Mouse (Mus musculus) liver (tissue): Measurements from ENCODE around the gene Edn2.
A peak's percentile ranks its signal among the peaks of the same experiment; 100 is the strongest.

Source experiments
- DNase-seq: peaks from one replicate; pipeline ENCODE4 v3.0.0-alpha.2; 2020; ENCODE audit warnings: mixed read lengths

Edn2 gene

GRCm38 (mm10) chr4:120158714-120159310 is 2.2 kb upstream of the Edn2 start:
- DNase-seq, result no peak

GRCm38 (mm10) chr4:120162586-120162985 is 1.6 kb downstream of the Edn2 start:
- no peak for DNase-seq

- DNase-seq, result peak; percentile 36
Observed at GRCm38 (mm10) chr4:120163242-120163641, 2.2 kb downstream of the Edn2 start.

- DNase-seq, result no peak
Observed at GRCm38 (mm10) chr4:120164316-120164715, 3.3 kb downstream of the Edn2 start.

GRCm38 (mm10) chr4:120167778-120168177 is 6.8 kb downstream of the Edn2 start:
- DNase-seq, result no peak

- no peak for DNase-seq
Observed at GRCm38 (mm10) chr4:120168346-120168745, 7.3 kb downstream of the Edn2 start.

- DNase-seq, result no peak
Observed at GRCm38 (mm10) chr4:120170387-120170936, 9.5 kb downstream of the Edn2 start.

- peak; percentile 24 for DNase-seq
Observed at GRCm38 (mm10) chr4:120172050-120172684, 11.2 kb downstream of the Edn2 start.

GRCm38 (mm10) chr4:120179123-120179522 is 18.1 kb downstream of the Edn2 start:
- DNase-seq, result no peak

- DNase-seq, result no peak
Observed at GRCm38 (mm10) chr4:120180535-120180934, 19.5 kb downstream of the Edn2 start.

- no peak for DNase-seq
Observed at GRCm38 (mm10) chr4:120184374-120184991, 23.5 kb downstream of the Edn2 start.

- no peak for DNase-seq
Observed at GRCm38 (mm10) chr4:120186441-120186840, 25.4 kb downstream of the Edn2 start.

GRCm38 (mm10) chr4:120186934-120187333 is 25.9 kb downstream of the Edn2 start:
- no peak for DNase-seq

GRCm38 (mm10) chr4:120188204-120188603 is 27.2 kb downstream of the Edn2 start:
- DNase-seq, result no peak

GRCm38 (mm10) chr4:120188651-120189161 is 27.7 kb downstream of the Edn2 start:
- DNase-seq, result no peak

- DNase-seq, result no peak
Observed at GRCm38 (mm10) chr4:120189941-120190340, 28.9 kb downstream of the Edn2 start.

- DNase-seq, result no peak
Observed at GRCm38 (mm10) chr4:120191987-120192386, 31.0 kb downstream of the Edn2 start.

GRCm38 (mm10) chr4:120194026-120194425 is 33.0 kb downstream of the Edn2 start:
- no peak for DNase-seq

- no peak for DNase-seq
Observed at GRCm38 (mm10) chr4:120194965-120195364, 34.0 kb downstream of the Edn2 start.

- no peak for DNase-seq
Observed at GRCm38 (mm10) chr4:120199184-120199885, 38.3 kb downstream of the Edn2 start.

- no peak for DNase-seq
Observed at GRCm38 (mm10) chr4:120200551-120201266, 39.7 kb downstream of the Edn2 start.

- no peak for DNase-seq
Observed at GRCm38 (mm10) chr4:120204357-120204942, 43.4 kb downstream of the Edn2 start.
